In genomic region chr17:34030861-34031326, GRCm38 (mm10) we compare ENCODE assay signal across 7 mouse cellular contexts. TPM values are rescaled to one million over a fixed set of nuclear protein-coding genes. Genes with fewer than 3 reads are reported as not detected.
A peak's percentile ranks its signal among the peaks of the same experiment; 100 is the strongest.
DNase-seq lines count a peak whose midpoint lies in the region; ATAC-seq and TF ChIP-seq lines count a peak whose summit lies in the region.

No protein-coding gene starts in this region.

- no peak for DNase-seq in lung, adult 2 months
- DNase-seq in lung, postnatal 4 days, result no peak
- no peak for DNase-seq in embryonic facial prominence, embryonic 10.5 days (ENCODE audit: low spot score)
- no peak for DNase-seq in heart, postnatal 0 days (ENCODE audit: low spot score)
- peak; percentile 64 for DNase-seq in lung, postnatal 10 days
- DNase-seq in urinary bladder, postnatal 14 days (ENCODE audit: low spot score), result no peak
- DNase-seq in kidney, adult 11 months, result no peak

- WGBS in lung, adult 2 months, result 2% methylated on average over 20 of the region's 20 CpGs
- 7% methylated on average over 20 of the region's 20 CpGs for WGBS in embryonic facial prominence, embryonic 10.5 days
- WGBS in heart, postnatal 0 days, result 2% methylated on average over 20 of the region's 20 CpGs

- no peak for TF ChIP-seq POLR2A in lung, adult 2 months (IDR thresholded peaks at IDR 0.05; ENCODE audit: borderline replicate concordance, extremely low read depth, low read depth, low read length)

- H3K27ac ChIP-seq in embryonic facial prominence, embryonic 10.5 days (replicated peaks), result peak overlapping the region; percentile 98
- H3K27ac ChIP-seq in heart, postnatal 0 days (ENCODE audit: low read depth), result peak overlapping the region; percentile 96

- H3K4me2 ChIP-seq in heart, postnatal 0 days (ENCODE audit: low read depth, low read length), result peak overlapping the region; percentile 85

- peak overlapping the region; percentile 97 for H3K4me3 ChIP-seq in lung, adult 2 months (replicated peaks; ENCODE audit: extremely low read depth, low read depth, low read length)
- H3K4me3 ChIP-seq in embryonic facial prominence, embryonic 10.5 days, result peak overlapping the region; percentile 96
- H3K4me3 ChIP-seq in heart, postnatal 0 days (ENCODE audit: low read depth, low read length), result peak overlapping the region; percentile 63

- H3K9ac ChIP-seq in heart, postnatal 0 days (replicated peaks; ENCODE audit: low read depth, low read length), result peak overlapping the region; percentile 73

- ATAC-seq in heart, postnatal 0 days (ENCODE audit: insufficient read depth, low read depth), result peak; percentile 0; the same call in 1 of the 2 replicates

- peaks cover 57% of the 10 kb centered on the region for H3K36me3 ChIP-seq in embryonic facial prominence, embryonic 10.5 days (replicated peaks)
- peaks cover 32% of the 10 kb centered on the region for H3K36me3 ChIP-seq in heart, postnatal 0 days (replicated peaks; ENCODE audit: control insufficient read depth, insufficient read depth, low read length)

- no peaks in the 10 kb centered on the region for H3K27me3 ChIP-seq in embryonic facial prominence, embryonic 10.5 days (replicated peaks; ENCODE audit: low read depth, poor library complexity, severe bottlenecking)
- H3K27me3 ChIP-seq in heart, postnatal 0 days (ENCODE audit: control insufficient read depth, insufficient read depth, low read length), result no peaks in the 10 kb centered on the region

- TF ChIP-seq EP300 in heart, postnatal 0 days (IDR thresholded peaks at IDR 0.05; ENCODE audit: low read depth), result no peak

- no peaks in the 10 kb centered on the region for H3K9me3 ChIP-seq in embryonic facial prominence, embryonic 10.5 days
- no peaks in the 10 kb centered on the region for H3K9me3 ChIP-seq in heart, postnatal 0 days (replicated peaks; ENCODE audit: control insufficient read depth, low read length)

- H3K4me1 ChIP-seq in lung, adult 2 months (ENCODE audit: control insufficient read depth, insufficient read depth, low read length), result peaks cover 20% of the 10 kb centered on the region
- peaks cover 73% of the 10 kb centered on the region for H3K4me1 ChIP-seq in embryonic facial prominence, embryonic 10.5 days
- peaks cover 29% of the 10 kb centered on the region for H3K4me1 ChIP-seq in heart, postnatal 0 days (ENCODE audit: control insufficient read depth, insufficient read depth)

- TF ChIP-seq CTCF in lung, adult 2 months (IDR thresholded peaks at IDR 0.05; ENCODE audit: insufficient read depth, low read length), result no peak
- TF ChIP-seq CTCF in heart, postnatal 0 days (IDR thresholded peaks at IDR 0.05; ENCODE audit: low read depth), result no peak

RNA-seq across cellular contexts. Expression of gene Slc39a7, which starts 0.6 kb away (rescaled TPM):
- 161 and 183 TPM in 2 replicates for polyA plus RNA-seq in lung, adult 2 months (2012; rRNA removed)
- 167 and 177 TPM in 2 replicates for polyA plus RNA-seq in embryonic facial prominence, embryonic 10.5 days (2016; fragmentation: Nextera tagmentation; extraction: Ambion mirVana)
- total RNA-seq in heart, postnatal 0 days (2014; rRNA removed; ENCODE audit: low replicate concordance), result 88.7 and 97.2 TPM in 2 replicates
- polyA plus RNA-seq in heart, postnatal 0 days (2015; fragmentation: Nextera tagmentation; extraction: Ambion mirVana), result 79.7 and 85.4 TPM in 2 replicates

RNA-seq across cellular contexts. Expression of gene Rxrb, which starts 0.7 kb away (rescaled TPM):
- polyA plus RNA-seq in lung, adult 2 months (2012; rRNA removed), result 63.2 and 79.8 TPM in 2 replicates
- 44.7 and 47.9 TPM in 2 replicates for polyA plus RNA-seq in embryonic facial prominence, embryonic 10.5 days (2016; fragmentation: Nextera tagmentation; extraction: Ambion mirVana)
- 29.4 and 36.6 TPM in 2 replicates for total RNA-seq in heart, postnatal 0 days (2014; rRNA removed; ENCODE audit: low replicate concordance)
- polyA plus RNA-seq in heart, postnatal 0 days (2015; fragmentation: Nextera tagmentation; extraction: Ambion mirVana), result 28.4 and 31.2 TPM in 2 replicates

RNA-seq across cellular contexts. Expression of gene H2-Ke6, which starts 3.0 kb away (rescaled TPM):
- polyA plus RNA-seq in lung, adult 2 months (2012; rRNA removed), result 91.2 and 130 TPM in 2 replicates
- 41.4 and 44.8 TPM in 2 replicates for polyA plus RNA-seq in embryonic facial prominence, embryonic 10.5 days (2016; fragmentation: Nextera tagmentation; extraction: Ambion mirVana)
- total RNA-seq in heart, postnatal 0 days (2014; rRNA removed; ENCODE audit: low replicate concordance), result 80.6 and 101 TPM in 2 replicates
- 58.5 and 64.6 TPM in 2 replicates for polyA plus RNA-seq in heart, postnatal 0 days (2015; fragmentation: Nextera tagmentation; extraction: Ambion mirVana)

RNA-seq across cellular contexts. Expression of gene Ring1, which starts 6.4 kb away (rescaled TPM):
- polyA plus RNA-seq in lung, adult 2 months (2012; rRNA removed), result 40.7 and 53.6 TPM in 2 replicates
- polyA plus RNA-seq in embryonic facial prominence, embryonic 10.5 days (2016; fragmentation: Nextera tagmentation; extraction: Ambion mirVana), result 11.0 and 11.6 TPM in 2 replicates
- total RNA-seq in heart, postnatal 0 days (2014; rRNA removed; ENCODE audit: low replicate concordance), result 22.5 and 48.5 TPM in 2 replicates
- 10.3 and 11.9 TPM in 2 replicates for polyA plus RNA-seq in heart, postnatal 0 days (2015; fragmentation: Nextera tagmentation; extraction: Ambion mirVana)

RNA-seq across cellular contexts. Expression of gene Col11a2, which starts 8.3 kb away (rescaled TPM):
- polyA plus RNA-seq in lung, adult 2 months (2012; rRNA removed), result 1.0 and 1.3 TPM in 2 replicates
- polyA plus RNA-seq in embryonic facial prominence, embryonic 10.5 days (2016; fragmentation: Nextera tagmentation; extraction: Ambion mirVana), result 1.0 and 1.2 TPM in 2 replicates
- 1.4 and 1.9 TPM in 2 replicates for total RNA-seq in heart, postnatal 0 days (2014; rRNA removed; ENCODE audit: low replicate concordance)
- 0.25 and 0.29 TPM in 2 replicates for polyA plus RNA-seq in heart, postnatal 0 days (2015; fragmentation: Nextera tagmentation; extraction: Ambion mirVana)
